Mouse (Mus musculus) left cerebral cortex, postnatal 36 days (tissue): ENCODE measurements at regions not wholly inside any gene's neighbourhood (a gene's known extent, or its start where the extent isn't known, plus 50 kb on each side); places are given as distances from the start of the nearest gene placed in this dataset.
"Not testable (repeated sequence)": the region's sequence is repeated elsewhere in the genome, so short reads cannot be mapped to it uniquely, and the experiment has no call there.

ENCODE experiments used
- DNase-seq, 2 experiments: peaks; one replicate each; pipeline ENCODE4 v3.0.0; 2021 to 2022; ENCODE audit warnings: low spot score in 2 of 2, mixed read lengths in 1 of 2
- intact Hi-C: fragments of 180-260 bp; cut with DNase I; formaldehyde crosslinking; loops from one replicate; pipeline ENCODE4 v1.15.1; 2025

- no peak for DNase-seq
Measured at GRCm38 (mm10) chr3:155662280-155662679, 569.0 kb downstream of the Lrriq3 start.

GRCm38 (mm10) chr3:155672558-155672957 lies 579.3 kb downstream of the Lrriq3 start:
- DNase-seq, result no peak
- intact Hi-C loops, result no loop called here

More at GRCm38 (mm10) chr3:155662280-155662679, 569.0 kb downstream of the Lrriq3 start:
- intact Hi-C loops, result no loop called here

GRCm38 (mm10) chr3:155680200-155680599 lies 587.0 kb downstream of the Lrriq3 start:
- intact Hi-C loops, result no loop called here
- DNase-seq, result no peak

GRCm38 (mm10) chr3:155682921-155683813 lies 589.9 kb downstream of the Lrriq3 start:
- no peak for DNase-seq
- intact Hi-C loops, result no loop called here

GRCm38 (mm10) chr3:155688358-155688757 lies 595.1 kb downstream of the Lrriq3 start:
- intact Hi-C loops, result no loop called here
- no peak for DNase-seq

- DNase-seq, result no peak
- intact Hi-C loops, result no loop called here
Measured at GRCm38 (mm10) chr3:155723011-155723510, 629.8 kb downstream of the Lrriq3 start.

GRCm38 (mm10) chr3:155742421-155742820 lies 649.2 kb downstream of the Lrriq3 start:
- intact Hi-C loops, result no loop called here
- DNase-seq, result no peak

GRCm38 (mm10) chr3:155746601-155747000 lies 653.4 kb downstream of the Lrriq3 start:
- DNase-seq, intact Hi-C loops: not testable (repeated sequence)

- no peak for DNase-seq
- intact Hi-C loops, result no loop called here
Measured at GRCm38 (mm10) chr3:155747511-155747910, 654.3 kb downstream of the Lrriq3 start.

- intact Hi-C loops, result no loop called here
- DNase-seq, result no peak
Measured at GRCm38 (mm10) chr3:155757285-155757684, 664.1 kb downstream of the Lrriq3 start.

GRCm38 (mm10) chr3:155776019-155776418 lies 682.8 kb downstream of the Lrriq3 start:
- intact Hi-C loops, result no loop called here
- DNase-seq, result no peak

GRCm38 (mm10) chr3:155777025-155777424 lies 683.8 kb downstream of the Lrriq3 start:
- no peak for DNase-seq
- intact Hi-C loops, result no loop called here

GRCm38 (mm10) chr3:155815693-155816092 lies 722.5 kb downstream of the Lrriq3 start:
- intact Hi-C loops, result no loop called here
- no peak for DNase-seq

- no peak for DNase-seq
- intact Hi-C loops, result no loop called here
Measured at GRCm38 (mm10) chr3:155824863-155825262, 731.6 kb downstream of the Lrriq3 start.

GRCm38 (mm10) chr3:155866286-155866685 lies 695.3 kb upstream of the Negr1 start:
- intact Hi-C loops, result no loop called here
- no peak for DNase-seq

GRCm38 (mm10) chr3:155875696-155876095 lies 685.9 kb upstream of the Negr1 start:
- intact Hi-C loops, result no loop called here
- DNase-seq, result no peak

- DNase-seq, result no peak
- intact Hi-C loops, result no loop called here
Measured at GRCm38 (mm10) chr3:155878401-155878800, 683.2 kb upstream of the Negr1 start.

- DNase-seq, result no peak
- intact Hi-C loops, result no loop called here
Measured at GRCm38 (mm10) chr3:155880722-155881121, 680.9 kb upstream of the Negr1 start.

- peak in 1 of 2 experiments; percentile 7 for DNase-seq
- intact Hi-C loops, result no loop called here
Measured at GRCm38 (mm10) chr3:155915981-155916380, 645.6 kb upstream of the Negr1 start.

GRCm38 (mm10) chr3:155942896-155943295 lies 618.7 kb upstream of the Negr1 start:
- DNase-seq, result no peak
- intact Hi-C loops, result no loop called here

GRCm38 (mm10) chr3:155944042-155944735 lies 617.4 kb upstream of the Negr1 start:
- DNase-seq, result no peak

More at GRCm38 (mm10) chr3:155944042-155944735, 617.4 kb upstream of the Negr1 start:
- intact Hi-C loops, result no loop called here
